Mouse (Mus musculus): ENCODE data around the gene Sufu.

Sufu gene

GRCm38 (mm10) chr19:46394712-46395108, 2.0 kb upstream of the Sufu start:
- no peak for DNase-seq (ENCODE audit: extremely low spot score, low spot score)

GRCm38 (mm10) chr19:46395109-46396009, 1.3 kb upstream of the Sufu start, which contains the start of gene Actr1a:
Gene Actr1a, minus strand, starts transcription at chr19:46395748.
- DNase-seq (ENCODE audit: extremely low spot score, low spot score), result peak; percentile 97

- peak; percentile 24 for DNase-seq (ENCODE audit: extremely low spot score, low spot score)
Observed at GRCm38 (mm10) chr19:46396109-46396508, 587 bp upstream of the Sufu start.

GRCm38 (mm10) chr19:46397436-46398001, 823 bp downstream of the Sufu start:
- DNase-seq (ENCODE audit: extremely low spot score, low spot score), result no peak

GRCm38 (mm10) chr19:46398401-46398800, 1.7 kb downstream of the Sufu start:
- DNase-seq (ENCODE audit: extremely low spot score, low spot score), result no peak

GRCm38 (mm10) chr19:46399372-46399771, 2.7 kb downstream of the Sufu start:
- DNase-seq (ENCODE audit: extremely low spot score, low spot score), result no peak

GRCm38 (mm10) chr19:46399886-46400285, 3.2 kb downstream of the Sufu start:
- DNase-seq (ENCODE audit: extremely low spot score, low spot score), result no peak

- DNase-seq (ENCODE audit: extremely low spot score, low spot score), result no peak
Observed at GRCm38 (mm10) chr19:46400558-46400957, 3.9 kb downstream of the Sufu start.

GRCm38 (mm10) chr19:46404030-46404429, 7.3 kb downstream of the Sufu start:
- DNase-seq (ENCODE audit: extremely low spot score, low spot score), result no peak

GRCm38 (mm10) chr19:46406592-46407386, 10.1 kb downstream of the Sufu start:
- no peak for DNase-seq (ENCODE audit: extremely low spot score, low spot score)

GRCm38 (mm10) chr19:46409506-46409905, 12.8 kb downstream of the Sufu start:
- no peak for DNase-seq (ENCODE audit: extremely low spot score, low spot score)

GRCm38 (mm10) chr19:46412056-46412805, 15.5 kb downstream of the Sufu start:
- DNase-seq (ENCODE audit: extremely low spot score, low spot score), result no peak

GRCm38 (mm10) chr19:46413969-46414368, 17.3 kb downstream of the Sufu start:
- DNase-seq (ENCODE audit: extremely low spot score, low spot score), result no peak

GRCm38 (mm10) chr19:46414486-46414885, 17.8 kb downstream of the Sufu start:
- no peak for DNase-seq (ENCODE audit: extremely low spot score, low spot score)

- DNase-seq (ENCODE audit: extremely low spot score, low spot score), result no peak
Observed at GRCm38 (mm10) chr19:46416276-46416675, 19.6 kb downstream of the Sufu start.

- DNase-seq (ENCODE audit: extremely low spot score, low spot score), result no peak
Observed at GRCm38 (mm10) chr19:46418051-46418450, 21.4 kb downstream of the Sufu start.

GRCm38 (mm10) chr19:46420410-46420809, 23.7 kb downstream of the Sufu start:
- DNase-seq (ENCODE audit: extremely low spot score, low spot score), result no peak

GRCm38 (mm10) chr19:46422384-46423338, 26.0 kb downstream of the Sufu start:
- peak; percentile 78 for DNase-seq (ENCODE audit: extremely low spot score, low spot score)

- DNase-seq (ENCODE audit: extremely low spot score, low spot score), result no peak
Observed at GRCm38 (mm10) chr19:46425266-46425665, 28.6 kb downstream of the Sufu start.

- DNase-seq (ENCODE audit: extremely low spot score, low spot score), result no peak
Observed at GRCm38 (mm10) chr19:46426488-46426887, 29.8 kb downstream of the Sufu start.

All from neural tube, embryonic 10.5 days (tissue).